Mouse (Mus musculus) liver, embryonic 13.5 days (tissue): ENCODE measurements around the gene Fgf12. TPM values are rescaled to one million over a fixed set of nuclear protein-coding genes. Genes with fewer than 3 reads are reported as not detected.

Experiments
- ATAC-seq: fragments of 200-750 bp; cut with Nextera tagmentation; 2 replicates; pipeline ENCODE4 v1.8.0; 2017; ENCODE audit warnings: low read depth, mild to moderate bottlenecking, moderate number of reproducible peaks, moderate library complexity
- DNase-seq: peaks from one replicate; pipeline ENCODE4 v3.0.0; 2022
- H3K27ac ChIP-seq: fragments of 300-500 bp; sonication (generic); 2 replicates; pipeline ENCODE4 v1.5.1; 2015; ENCODE audit warnings: moderate library complexity, mild to moderate bottlenecking, inconsistent platforms
- H3K27me3 ChIP-seq: fragments of 300-500 bp; sonication (generic); 2 replicates; pipeline ENCODE4 v1.6.1; 2015; ENCODE audit warnings: mild to moderate bottlenecking, inconsistent platforms
- H3K36me3 ChIP-seq: fragments of 300-500 bp; sonication (generic); 2 replicates; pipeline ENCODE4 v1.6.1; 2015; ENCODE audit warnings: mild to moderate bottlenecking, inconsistent platforms
- H3K4me1 ChIP-seq: fragments of 300-500 bp; sonication (generic); replicated peaks from 2 replicates; pipeline ENCODE4 v1.6.1; 2015; ENCODE audit warnings: inconsistent platforms
- H3K4me2 ChIP-seq: fragments of 300-500 bp; sonication (generic); 2 replicates; pipeline ENCODE4 v1.6.1; 2015; ENCODE audit warnings: inconsistent platforms, mild to moderate bottlenecking, moderate library complexity
- H3K4me3 ChIP-seq: fragments of 300-500 bp; sonication (generic); replicated peaks from 2 replicates; pipeline ENCODE4 v1.5.1; 2015; ENCODE audit warnings: mild to moderate bottlenecking, inconsistent platforms
- H3K9ac ChIP-seq: fragments of 300-500 bp; sonication (generic); 2 replicates; pipeline ENCODE4 v1.6.1; 2015; ENCODE audit warnings: mild to moderate bottlenecking, inconsistent platforms
- H3K9me3 ChIP-seq: fragments of 300-500 bp; sonication (generic); replicated peaks from 2 replicates; pipeline ENCODE4 v1.6.1; 2016; ENCODE audit warnings: inconsistent platforms
- WGBS: fragments of 180-500 bp; shearing (Covaris S2); methylation state at CpG from one replicate; pipeline ENCODE4 v1.1.7; 2015; ENCODE audit not compliant: insufficient replicate concordance; 5-methylcytosine and 5-hydroxymethylcytosine counted together
- polyA plus RNA-seq: library from polyadenylated mRNA; unstranded; fragments of >200 nt; fragmentation: Nextera tagmentation; extraction: Ambion mirVana; gene quantifications from 2 replicates; pipeline ENCODE4 v1.2.1, GENCODE M21; 2015

Fgf12 gene
- polyA plus RNA-seq, 1 experiment from 2014 or later: 0.05 TPM

DNA sequence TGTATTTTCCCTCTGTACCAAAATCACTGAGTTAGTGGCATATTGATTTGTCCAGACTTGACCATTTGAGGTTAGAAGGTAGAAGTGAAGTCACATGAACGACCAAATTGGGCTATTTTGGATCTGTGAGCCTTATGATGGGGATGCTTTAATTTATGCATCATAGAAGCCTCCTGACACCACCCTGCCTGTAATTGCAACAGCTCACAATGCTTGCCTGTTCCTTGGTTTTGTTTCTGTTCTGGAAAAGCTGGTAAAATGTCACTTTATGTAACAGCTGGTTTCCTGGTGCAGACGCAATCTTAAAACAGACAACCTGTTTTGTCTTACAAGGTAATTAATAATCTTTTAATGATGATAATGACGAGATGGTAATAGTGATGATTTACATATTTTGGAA, 213.4 kb downstream of the Fgf12 start:
- Histone ChIP-seq H3K9ac (no peak overlapping the region), H3K4me3 (no peak overlapping the region), H3K36me3 (no peaks in the 10 kb centered on the region), H3K27ac (no peak overlapping the region), H3K27me3 (no peaks in the 10 kb centered on the region), H3K4me1 (no peaks in the 10 kb centered on the region), H3K9me3 (no peaks in the 10 kb centered on the region), H3K4me2 (no peak overlapping the region)
- 52% methylated on average over 3 of the region's 3 CpGs for WGBS
- no peak for ATAC-seq
- DNase-seq: no peak

- no peaks in the 10 kb centered on the region for H3K36me3 ChIP-seq
- H3K4me2 ChIP-seq: peak overlapping the region; percentile 18
- DNase-seq (peak; percentile 19), ATAC-seq (0 out of 2 replicates have a peak, but pooled peaks have one; percentile 12)
- no peak overlapping the region for H3K9ac ChIP-seq
- 21% methylated on average over 21 of the region's 21 CpGs for WGBS
- no peaks in the 10 kb centered on the region for H3K4me1 ChIP-seq
- H3K27me3 ChIP-seq: no peaks in the 10 kb centered on the region
- H3K27ac ChIP-seq: no peak overlapping the region
- H3K9me3 ChIP-seq: no peaks in the 10 kb centered on the region
- H3K4me3 ChIP-seq: no peak overlapping the region
Measured at GRCm38 (mm10) chr16:28517596-28518524, 235.0 kb downstream of the Fgf12 start.

DNA sequence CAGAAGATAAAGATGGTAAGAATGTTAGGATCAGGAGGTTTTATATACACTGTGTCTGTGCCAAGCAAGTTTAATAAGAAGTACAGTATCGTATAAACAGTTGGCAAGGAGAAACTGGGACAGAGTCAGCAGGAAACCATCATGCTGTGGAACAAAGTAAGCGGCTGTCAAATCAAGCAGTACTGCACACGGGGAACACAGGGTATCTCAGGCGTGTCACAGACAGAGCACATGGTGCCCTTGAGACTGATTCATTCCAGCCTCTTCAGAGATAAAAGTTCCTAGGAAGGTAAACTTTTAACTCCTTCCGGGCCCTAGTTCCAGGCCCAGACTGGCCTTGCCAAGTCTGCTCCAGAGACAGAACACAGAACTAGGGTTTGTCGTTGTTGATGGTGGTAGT, 240.4 kb downstream of the Fgf12 start:
- H3K4me3 ChIP-seq: no peak overlapping the region
- no peaks in the 10 kb centered on the region for H3K4me1 ChIP-seq
- no peaks in the 10 kb centered on the region for H3K9me3 ChIP-seq
- DNase-seq (no peak), ATAC-seq (no peak)
- H3K27ac ChIP-seq: no peak overlapping the region
- WGBS: 62% methylated on average over 6 of the region's 6 CpGs
- no peak overlapping the region for H3K4me2 ChIP-seq
- no peaks in the 10 kb centered on the region for H3K36me3 ChIP-seq
- no peak overlapping the region for H3K9ac ChIP-seq
- H3K27me3 ChIP-seq: no peaks in the 10 kb centered on the region

DNA sequence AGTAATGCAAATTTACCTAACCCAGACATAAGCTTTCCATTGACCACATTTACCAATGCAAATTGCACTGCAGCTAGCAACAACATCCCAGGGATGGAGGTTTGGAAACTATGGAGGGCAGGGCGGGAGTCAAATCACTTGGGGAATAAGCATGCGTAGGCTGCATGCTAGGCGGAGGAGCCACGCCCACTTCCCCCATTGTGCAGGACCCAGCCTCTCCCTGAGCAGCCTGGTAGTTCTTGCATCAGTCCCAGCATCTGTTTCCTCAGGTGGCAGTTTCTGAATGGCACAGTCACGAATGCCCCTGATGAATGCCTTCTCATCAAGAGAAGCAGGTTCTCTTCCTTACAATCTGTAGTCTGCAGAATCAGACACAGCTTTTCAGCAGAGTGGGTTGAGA, 241.5 kb downstream of the Fgf12 start:
- H3K4me3 ChIP-seq: no peak overlapping the region
- H3K9me3 ChIP-seq: no peaks in the 10 kb centered on the region
- H3K27me3 ChIP-seq: no peaks in the 10 kb centered on the region
- WGBS: 8% methylated on average over 5 of the region's 5 CpGs
- no peaks in the 10 kb centered on the region for H3K4me1 ChIP-seq
- H3K36me3 ChIP-seq: no peaks in the 10 kb centered on the region
- no peak overlapping the region for H3K27ac ChIP-seq
- H3K9ac ChIP-seq: no peak overlapping the region
- H3K4me2 ChIP-seq: no peak overlapping the region
- ATAC-seq: no peak
- DNase-seq: no peak

DNA sequence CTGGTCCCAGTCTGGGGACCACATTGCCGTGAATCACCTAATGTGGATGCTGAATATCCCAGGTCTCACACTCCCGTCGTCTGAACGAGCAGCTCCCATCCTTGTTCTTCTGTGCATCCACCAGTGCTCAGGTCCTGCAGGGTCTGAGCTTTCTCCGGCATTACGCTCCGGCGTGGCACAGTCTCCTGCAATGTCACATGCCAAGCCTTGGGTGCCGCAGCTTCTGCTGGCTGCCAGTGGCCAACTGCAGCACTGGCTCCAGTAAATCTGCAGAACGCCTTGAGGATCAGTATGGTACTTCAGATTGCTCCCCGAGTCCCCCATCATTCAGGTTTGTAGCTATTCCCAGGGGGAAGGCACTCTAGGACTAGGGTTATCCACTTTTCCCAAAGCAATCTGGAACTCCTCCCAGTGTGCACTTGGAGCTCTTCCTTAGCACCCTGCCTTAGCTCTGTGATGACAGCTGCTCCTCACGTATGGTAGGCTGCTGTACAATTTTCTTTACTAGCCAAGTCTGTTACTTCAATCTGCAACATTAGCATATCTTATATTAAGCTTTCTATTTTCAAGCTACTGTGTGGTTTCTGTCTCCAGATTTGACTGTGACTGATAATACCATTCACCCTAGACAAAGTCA, 254.8 kb downstream of the Fgf12 start:
- Histone ChIP-seq H3K4me1 (no peaks in the 10 kb centered on the region), H3K4me2 (no peak overlapping the region), H3K36me3 (no peaks in the 10 kb centered on the region), H3K9ac (no peak overlapping the region), H3K27me3 (no peaks in the 10 kb centered on the region), H3K27ac (no peak overlapping the region), H3K9me3 (no peaks in the 10 kb centered on the region), H3K4me3 (no peak overlapping the region)
- WGBS: 76% methylated on average over 12 of the region's 12 CpGs
- DNase-seq (no peak), ATAC-seq (no peak)

- H3K9me3 ChIP-seq: no peaks in the 10 kb centered on the region
- H3K9ac ChIP-seq: no peak overlapping the region
- no peak overlapping the region for H3K4me2 ChIP-seq
- no peaks in the 10 kb centered on the region for H3K27me3 ChIP-seq
- no peak overlapping the region for H3K27ac ChIP-seq
- WGBS: 51% methylated on average over 6 of the region's 6 CpGs
- H3K4me3 ChIP-seq: no peak overlapping the region
- no peaks in the 10 kb centered on the region for H3K4me1 ChIP-seq
- no peak for DNase-seq
- ATAC-seq: no peak
- H3K36me3 ChIP-seq: no peaks in the 10 kb centered on the region
Measured at GRCm38 (mm10) chr16:28491711-28492110, 261.2 kb downstream of the Fgf12 start.

GRCm38 (mm10) chr16:28490515-28490914, 262.4 kb downstream of the Fgf12 start:
- Histone ChIP-seq H3K4me1 (no peaks in the 10 kb centered on the region), H3K27me3 (no peaks in the 10 kb centered on the region), H3K27ac (no peak overlapping the region), H3K36me3 (no peaks in the 10 kb centered on the region), H3K4me3 (no peak overlapping the region), H3K4me2 (no peak overlapping the region), H3K9ac (no peak overlapping the region), H3K9me3 (no peaks in the 10 kb centered on the region)
- ATAC-seq (no peak), DNase-seq (no peak)
- 11% methylated on average over 6 of the region's 6 CpGs for WGBS

DNA sequence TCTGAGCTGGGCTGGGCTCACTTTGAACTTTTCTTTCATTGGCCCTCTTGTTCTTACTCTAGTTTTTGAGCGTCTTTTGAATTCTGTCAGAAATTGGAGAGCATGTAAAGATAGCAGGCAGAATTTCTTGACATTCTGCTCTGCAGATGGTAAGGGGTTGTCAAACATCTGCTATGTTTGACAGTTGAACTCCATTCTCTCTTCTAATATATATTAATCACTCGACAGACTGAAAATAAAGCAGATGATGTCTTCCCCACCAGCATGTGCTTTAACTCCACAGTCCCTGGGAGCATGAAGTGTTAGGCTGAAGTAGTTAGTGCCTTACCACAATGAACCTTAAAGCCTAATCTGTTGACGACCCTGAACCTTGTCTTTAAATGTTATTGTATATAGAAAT, 267.9 kb downstream of the Fgf12 start:
- no peaks in the 10 kb centered on the region for H3K9me3 ChIP-seq
- H3K4me3 ChIP-seq: no peak overlapping the region
- H3K36me3 ChIP-seq: no peaks in the 10 kb centered on the region
- ATAC-seq (no peak), DNase-seq (no peak)
- H3K9ac ChIP-seq: no peak overlapping the region
- WGBS: 61% methylated on average over 3 of the region's 3 CpGs
- H3K4me1 ChIP-seq: no peaks in the 10 kb centered on the region
- H3K4me2 ChIP-seq: no peak overlapping the region
- H3K27me3 ChIP-seq: no peaks in the 10 kb centered on the region
- H3K27ac ChIP-seq: no peak overlapping the region

DNA sequence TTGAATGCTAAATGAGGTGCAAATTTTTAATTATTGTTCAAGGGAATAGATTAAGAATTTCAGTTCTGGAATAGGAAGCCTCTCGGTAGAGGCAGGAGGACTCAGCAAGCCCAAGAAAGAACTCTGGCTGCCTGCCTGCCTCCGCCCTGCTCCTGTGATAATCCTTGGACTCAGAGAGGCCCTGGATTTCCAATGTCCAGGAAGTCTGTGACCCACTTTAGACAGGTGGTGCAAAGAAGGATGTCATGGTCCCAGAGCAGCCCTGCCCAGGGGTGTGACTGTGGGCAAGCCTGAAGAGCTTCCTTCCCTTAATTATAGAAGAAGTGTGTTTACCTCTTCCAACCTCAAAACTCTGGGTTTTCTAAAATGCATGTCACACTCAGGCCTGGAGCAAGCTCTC, 273.8 kb downstream of the Fgf12 start:
- Histone ChIP-seq H3K36me3 (no peaks in the 10 kb centered on the region), H3K4me1 (no peaks in the 10 kb centered on the region), H3K4me2 (no peak overlapping the region), H3K9me3 (no peaks in the 10 kb centered on the region), H3K4me3 (no peak overlapping the region), H3K27ac (no peak overlapping the region), H3K9ac (no peak overlapping the region), H3K27me3 (no peaks in the 10 kb centered on the region)
- ATAC-seq (no peak), DNase-seq (no peak)
- 74% methylated on average over 2 of the region's 2 CpGs for WGBS

GRCm38 (mm10) chr16:28476651-28477050, 276.2 kb downstream of the Fgf12 start:
- H3K27me3 ChIP-seq: no peaks in the 10 kb centered on the region
- H3K4me3 ChIP-seq: no peak overlapping the region
- H3K27ac ChIP-seq: no peak overlapping the region
- no peak for DNase-seq
- ATAC-seq: no peak
- WGBS: 79% methylated on average over 4 of the region's 4 CpGs
- H3K9me3 ChIP-seq: no peaks in the 10 kb centered on the region
- no peak overlapping the region for H3K9ac ChIP-seq
- H3K4me1 ChIP-seq: no peaks in the 10 kb centered on the region
- no peaks in the 10 kb centered on the region for H3K36me3 ChIP-seq
- no peak overlapping the region for H3K4me2 ChIP-seq

GRCm38 (mm10) chr16:28475553-28475952, 277.3 kb downstream of the Fgf12 start:
- no peak overlapping the region for H3K4me3 ChIP-seq
- no peak overlapping the region for H3K27ac ChIP-seq
- no peak overlapping the region for H3K4me2 ChIP-seq
- H3K9ac ChIP-seq: no peak overlapping the region
- no peaks in the 10 kb centered on the region for H3K4me1 ChIP-seq
- H3K27me3 ChIP-seq: no peaks in the 10 kb centered on the region
- no peak for DNase-seq
- no peaks in the 10 kb centered on the region for H3K36me3 ChIP-seq
- no peak for ATAC-seq
- no peaks in the 10 kb centered on the region for H3K9me3 ChIP-seq
- WGBS: 35% methylated on average over 1 of the region's 1 CpGs

DNA sequence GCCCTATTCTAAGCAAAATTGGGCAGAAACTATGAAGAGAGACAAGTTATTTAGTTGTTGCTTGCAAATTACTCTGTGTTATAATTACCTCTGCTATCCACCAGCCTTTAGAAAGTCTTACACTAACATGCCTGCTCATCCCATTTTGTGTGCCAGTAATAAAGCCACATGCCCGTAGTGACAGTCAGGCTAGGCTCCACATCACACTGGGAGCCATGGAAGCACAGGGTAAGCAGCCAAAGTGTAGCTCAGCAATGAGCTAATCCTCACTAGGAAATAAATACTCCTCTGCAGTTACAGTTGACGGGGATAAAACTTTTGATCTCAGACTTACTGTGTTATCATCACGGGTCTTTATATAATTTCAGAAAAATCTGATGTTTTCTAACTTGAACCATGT, 298.0 kb downstream of the Fgf12 start:
- ATAC-seq: no peak
- Histone ChIP-seq H3K4me3 (no peak overlapping the region), H3K27me3 (no peaks in the 10 kb centered on the region), H3K9ac (no peak overlapping the region), H3K4me1 (no peaks in the 10 kb centered on the region), H3K36me3 (no peaks in the 10 kb centered on the region), H3K9me3 (no peaks in the 10 kb centered on the region), H3K4me2 (no peak overlapping the region), H3K27ac (no peak overlapping the region)
- WGBS: 47% methylated on average over 3 of the region's 3 CpGs
- DNase-seq: no peak
